Mouse (Mus musculus) Patski (cell line): Measurements from ENCODE around the gene Nagk. TPM values are rescaled to one million over a fixed set of nuclear protein-coding genes. Genes with fewer than 3 reads are reported as not detected.

Experiments
- ATAC-seq: fragments of 100-300 bp; one replicate; pipeline ENCODE4 v1.8.0; 2021
- CTCF ChIA-PET: fragments of 350-600 bp; sonication (Branson Sonifier 250); formaldehyde crosslinking; loops from one replicate; lab custom pipeline; 2022; ENCODE audit warnings: inconsistent platforms; lab: Charles Lee
- POLR2A ChIA-PET: fragments of 350-600 bp; sonication (Branson Sonifier 250); formaldehyde crosslinking; loops from one replicate; lab custom pipeline; 2022; ENCODE audit warnings: antibody characterized with exemption, inconsistent platforms; lab: Charles Lee
- DNase-seq: peaks from one replicate; pipeline ENCODE4 v3.0.0-alpha.2; 2011; ENCODE audit warnings: low read depth, low spot score
- H3K27me3 ChIP-seq: fragments of 371-371 bp; one replicate; pipeline ENCODE4 v1.5.1; 2021
- CTCF ChIP-seq: fragments of 100-300 bp; IDR thresholded peaks from one replicate; pipeline ENCODE4 v1.5.1; 2021
- in situ Hi-C: fragments of 300-500 bp; cut with MboI; formaldehyde crosslinking; loops from 3 replicates; pipeline ENCODE4 v1.11.1; 2018; ENCODE audit warnings: low pct_unique_long_range_greater_than_20kb, mixed read lengths
- polyA plus RNA-seq: library from polyadenylated mRNA; unstranded; gene quantifications from one replicate; pipeline ENCODE4 v1.2.3, GENCODE M21; 2021

Nagk gene
- polyA plus RNA-seq, 1 experiment from 2014 or later, result 118 TPM

- TF ChIP-seq CTCF, result no peak
- CTCF ChIA-PET, result no interaction called here
- ATAC-seq (no peak), DNase-seq (no peak)
- peaks cover 6% of the 10 kb centered on the region for H3K27me3 ChIP-seq
- POLR2A ChIA-PET, result no interaction called here
- in situ Hi-C loops, result no loop called here
These were observed 42.0 kb downstream of the Nagk start for GRCm38 (mm10) chr6:83836826-83837225.

- in situ Hi-C loops, result no loop called here
- H3K27me3 ChIP-seq, result peaks cover 6% of the 10 kb centered on the region
- ChIA-PET CTCF (interaction anchor here (1.2 kb wide), 1 partner anchor 76 kb away, joined by 3 read pairs; no protein-coding TSS in a partner anchor), POLR2A (no interaction called here)
- no peak for TF ChIP-seq CTCF
- ATAC-seq (no peak), DNase-seq (no peak)
These were observed 43.3 kb downstream of the Nagk start for GRCm38 (mm10) chr6:83838046-83838445.

GRCm38 (mm10) chr6:83840086-83840485 is 45.3 kb downstream of the Nagk start:
- ChIA-PET CTCF (no interaction called here), POLR2A (no interaction called here)
- no peak for TF ChIP-seq CTCF
- no peak for DNase-seq
- no peak for ATAC-seq
- in situ Hi-C loops, result no loop called here
- H3K27me3 ChIP-seq, result peaks cover 6% of the 10 kb centered on the region

- DNase-seq (no peak), ATAC-seq (no peak)
- H3K27me3 ChIP-seq, result peaks cover 25% of the 10 kb centered on the region
- in situ Hi-C loops, result no loop called here
- POLR2A ChIA-PET, result interaction anchor here (0.7 kb wide), 1 partner anchor 273 kb away, joined by 3 read pairs; no protein-coding TSS in a partner anchor
- CTCF ChIA-PET, result interaction anchor here (1.2 kb wide), 1 partner anchor 25 kb away, joined by 3 read pairs; no protein-coding TSS in a partner anchor
- TF ChIP-seq CTCF, result no peak
These were observed 50.1 kb downstream of the Nagk start for GRCm38 (mm10) chr6:83844913-83845312.

GRCm38 (mm10) chr6:83846141-83846540 is 51.4 kb downstream of the Nagk start:
- no peak for DNase-seq
- CTCF ChIA-PET, result interaction anchor here (1.0 kb wide), 1 partner anchor 12 kb away, joined by 4 read pairs; no protein-coding TSS in a partner anchor
- H3K27me3 ChIP-seq, result peaks cover 26% of the 10 kb centered on the region
- ATAC-seq, result no peak
- POLR2A ChIA-PET, result no interaction called here
- no peak for TF ChIP-seq CTCF
- in situ Hi-C loops, result no loop called here

GRCm38 (mm10) chr6:83849446-83849845 is 54.7 kb downstream of the Nagk start:
- ATAC-seq (no peak), DNase-seq (no peak)
- ChIA-PET CTCF (no interaction called here), POLR2A (no interaction called here)
- in situ Hi-C loops, result no loop called here
- peaks cover 26% of the 10 kb centered on the region for H3K27me3 ChIP-seq
- no peak for TF ChIP-seq CTCF

Other genes with a start within 250 kb of the Nagk start
- gene Stambp, start 222.3 kb upstream of the Nagk start, polyA plus RNA-seq, result 31.1 TPM
- gene Clec4f, start 138.8 kb upstream of the Nagk start, polyA plus RNA-seq, result not detected
- not detected for gene Cd207, start 117.1 kb upstream of the Nagk start, polyA plus RNA-seq
- gene Vax2, start 83.7 kb upstream of the Nagk start, polyA plus RNA-seq, result 0.14 TPM
- not detected for gene Atp6v1b1, start 52.0 kb upstream of the Nagk start, polyA plus RNA-seq
- gene Ankrd53, start 32.3 kb upstream of the Nagk start, polyA plus RNA-seq, result 0.18 TPM
- gene Tex261, start 19.2 kb upstream of the Nagk start, polyA plus RNA-seq, result 92.7 TPM
- 36.6 TPM for gene Paip2b, start 36.8 kb downstream of the Nagk start, polyA plus RNA-seq
- 80.1 TPM for gene Zfp638, start 72.1 kb downstream of the Nagk start, polyA plus RNA-seq
- 79.8 TPM for gene Dysf, start 213.6 kb downstream of the Nagk start, polyA plus RNA-seq